Mouse (Mus musculus) bone marrow macrophage, adult 2 months (primary cell): ENCODE results near the gene Kcnj15.

Source experiments
- CTCF ChIP-seq: IDR thresholded peaks from 2 replicates; pipeline ENCODE4 v1.5.1; 2012; ENCODE audit warnings: low read depth, mild to moderate bottlenecking, low read length, moderate library complexity
- POLR2A ChIP-seq: IDR thresholded peaks from 2 replicates; pipeline ENCODE4 v1.6.1; 2012; ENCODE audit warnings: mild to moderate bottlenecking, low read depth, low read length, borderline replicate concordance

DNA sequence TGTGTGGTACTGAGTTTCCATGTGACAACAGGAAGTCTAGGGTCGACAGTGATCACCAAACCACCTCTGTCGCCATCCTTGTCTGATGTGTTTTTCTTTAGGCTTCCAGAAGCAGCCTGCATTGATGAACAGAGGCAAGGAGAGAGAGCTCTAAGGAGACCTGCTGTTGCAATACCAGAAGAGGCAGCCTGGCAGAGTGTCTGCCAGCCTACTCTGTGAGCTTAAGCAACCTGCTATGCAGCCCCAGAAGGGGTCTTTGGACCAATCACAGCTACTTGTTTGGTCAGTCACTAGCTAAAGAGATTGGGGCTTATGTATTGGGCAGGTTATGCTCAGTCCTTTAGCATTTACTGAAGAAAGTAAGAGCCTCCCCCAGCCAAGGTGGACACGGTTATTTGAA, 11.9 kb upstream of the Kcnj15 start:
- TF ChIP-seq CTCF: no peak
- no peak for TF ChIP-seq POLR2A
